Mouse (Mus musculus) adrenal gland, postnatal 0 days (tissue): ENCODE measurements around the gene Mat2b. TPM values are rescaled to one million over a fixed set of nuclear protein-coding genes. Genes with fewer than 3 reads are reported as not detected.

Experiments used
- polyA plus RNA-seq: library from polyadenylated mRNA; unstranded; fragments of >200 nt; fragmentation: Nextera tagmentation; extraction: Ambion mirVana; gene quantifications from 2 replicates; pipeline ENCODE4 v1.2.1, GENCODE M21; 2015

Gene Mat2b
- polyA plus RNA-seq: 114 and 141 TPM in 2 replicates

DNA sequence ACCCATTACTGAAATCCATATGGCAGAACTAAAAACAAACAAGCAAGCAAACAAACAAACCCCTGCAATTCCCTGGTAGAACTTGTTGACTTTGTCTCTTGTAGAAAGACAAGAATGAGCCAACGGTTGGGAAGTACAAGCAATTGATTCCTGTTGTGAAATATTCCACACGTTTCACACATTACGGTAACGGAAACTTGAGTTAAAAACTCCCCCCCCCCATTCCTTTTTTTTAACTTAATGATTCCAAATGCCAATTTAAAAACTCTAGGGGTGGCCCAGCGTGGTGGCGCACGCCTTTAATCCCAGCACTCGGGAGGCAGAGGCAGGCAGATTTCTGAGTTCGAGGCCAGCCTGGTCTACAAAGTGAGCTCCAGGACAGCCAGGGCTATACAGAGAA lies at the start of gene Mat2b:
Gene Mat2b (minus strand): TSS at position 101 of the 400 bp plus-strand sequence.

GRCm38 (mm10) chr11:40733339-40734174 lies 38.6 kb upstream of the Mat2b start, which contains the start of the genes Hmmr and Nudcd2:
Hmmr (minus strand) TSS chr11:40733422.
Nudcd2 (plus strand) TSS chr11:40733667.

Other genes starting within 250 kb of the Mat2b start
- gene Hmmr, start 38.2 kb upstream of the Mat2b start, polyA plus RNA-seq: 10.9 and 12.3 TPM in 2 replicates
- 107 and 108 TPM in 2 replicates for gene Nudcd2, start 38.5 kb upstream of the Mat2b start, polyA plus RNA-seq
- 50.9 and 56.1 TPM in 2 replicates for gene Ccng1, start 60.1 kb upstream of the Mat2b start, polyA plus RNA-seq